Mouse (Mus musculus) granulocyte monocyte progenitor cell, adult 5-6 weeks (primary cell): Measurements from ENCODE around the gene Zfp991. TPM values are rescaled to one million over a fixed set of nuclear protein-coding genes. Genes with fewer than 3 reads are reported as not detected.
"Not testable (repeated sequence)": the region's sequence is repeated elsewhere in the genome, so short reads cannot be mapped to it uniquely, and the experiment has no call there.

ENCODE experiments used
- ATAC-seq: replicated peaks from 2 replicates; pipeline ENCODE4 v1.8.0; 2016; ENCODE audit warnings: mild to moderate bottlenecking, moderate TSS enrichment, inconsistent platforms; ENCODE audit not compliant: poor library complexity, severe bottlenecking
- total RNA-seq, 2 experiments: library from RNA; stranded (forward) in 1 of 2; stranded (reverse) in 1 of 2; fragments of 200-712, 200-1000 nt in 1 of 2; fragments of >200 nt in 1 of 2; fragmentation: Nextera tagmentation in 1 of 2; gene quantifications; 2 replicates each; pipeline ENCODE4 v1.2.3; 2014 to 2017

The Zfp991 gene
- total RNA-seq, 2 experiments from 2014 or later, result 35.1 to 36.1 TPM

DNA sequence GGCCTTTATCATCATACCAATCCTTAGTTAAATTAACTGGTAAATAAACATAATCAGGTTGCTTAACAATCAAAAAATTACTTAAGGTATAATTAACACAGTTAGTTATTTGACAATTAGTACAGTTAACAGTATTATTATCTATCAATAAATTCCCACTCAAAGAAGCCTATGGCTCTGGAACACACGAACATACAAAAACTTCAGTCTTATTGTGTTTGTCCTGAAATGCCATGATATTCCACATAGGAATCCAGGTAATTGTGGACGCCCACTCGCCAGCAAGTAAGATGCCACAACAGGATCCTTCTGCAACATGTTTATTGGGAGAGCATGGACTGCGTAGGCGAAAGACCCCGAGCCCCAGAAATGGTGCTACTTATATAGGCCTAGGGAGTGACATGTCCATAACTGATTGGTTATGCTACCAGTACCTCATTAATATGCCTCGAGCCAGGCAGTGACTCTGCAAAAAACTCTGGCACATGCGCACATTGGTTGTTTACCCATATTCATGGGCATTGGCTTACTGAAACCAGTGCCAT lies 49.4 kb downstream of the Zfp991 start:
- ATAC-seq, result not testable (repeated sequence)

DNA sequence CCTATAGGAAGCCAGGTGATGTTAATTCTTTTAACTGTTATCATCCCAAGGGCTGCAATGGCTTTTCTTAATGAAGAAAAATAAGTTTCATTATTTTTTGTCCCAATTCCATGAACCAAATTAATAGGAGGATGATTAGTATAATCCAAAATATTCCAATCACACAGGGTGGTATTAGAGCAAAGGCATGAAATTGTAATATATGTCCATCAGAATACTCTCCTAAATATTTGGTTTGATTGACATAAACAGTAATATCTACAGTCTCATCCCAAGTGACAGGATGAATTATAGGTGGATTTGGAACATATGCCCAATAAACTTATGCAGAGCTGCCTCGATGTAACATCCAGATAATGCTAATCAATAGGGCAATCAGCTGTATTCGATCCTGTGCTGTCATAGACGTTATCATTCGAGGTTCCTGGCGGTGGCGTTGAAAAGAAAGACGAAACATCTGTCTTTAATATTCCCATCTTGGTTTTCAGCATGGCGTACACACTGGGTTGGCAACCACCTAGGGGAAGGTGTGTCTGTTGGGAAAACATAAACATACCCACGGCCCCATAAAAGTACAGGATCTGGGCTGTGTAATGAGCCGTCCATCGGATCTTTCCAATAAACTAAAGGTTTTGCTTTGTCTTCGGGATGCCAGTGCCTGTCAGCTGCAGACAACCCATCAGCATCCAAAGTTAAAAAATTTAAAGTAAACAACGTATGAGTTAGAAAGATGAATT lies 50.3 kb downstream of the Zfp991 start:
- peak; percentile 39 for ATAC-seq

DNA sequence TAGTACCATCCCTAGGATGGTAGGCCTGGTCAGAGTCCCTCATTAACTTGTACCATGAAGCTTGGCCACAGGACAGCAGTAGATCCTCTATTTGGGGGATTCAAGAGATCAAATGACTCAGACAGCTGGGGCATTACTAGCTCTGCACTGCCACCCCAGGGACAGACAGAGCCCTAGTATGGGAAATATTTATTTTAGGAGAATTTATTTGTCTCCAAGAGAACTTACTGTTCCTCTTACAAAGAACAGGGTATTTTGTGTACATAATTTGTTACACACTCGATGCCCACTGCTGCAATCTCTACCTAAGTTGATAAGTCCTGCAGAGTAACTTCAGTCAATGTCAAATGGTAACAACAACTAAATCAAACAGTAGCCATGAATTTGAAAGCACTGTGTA lies 55.0 kb downstream of the Zfp991 start:
- peak; percentile 16; the same call in 1 of the 2 replicates for ATAC-seq

DNA sequence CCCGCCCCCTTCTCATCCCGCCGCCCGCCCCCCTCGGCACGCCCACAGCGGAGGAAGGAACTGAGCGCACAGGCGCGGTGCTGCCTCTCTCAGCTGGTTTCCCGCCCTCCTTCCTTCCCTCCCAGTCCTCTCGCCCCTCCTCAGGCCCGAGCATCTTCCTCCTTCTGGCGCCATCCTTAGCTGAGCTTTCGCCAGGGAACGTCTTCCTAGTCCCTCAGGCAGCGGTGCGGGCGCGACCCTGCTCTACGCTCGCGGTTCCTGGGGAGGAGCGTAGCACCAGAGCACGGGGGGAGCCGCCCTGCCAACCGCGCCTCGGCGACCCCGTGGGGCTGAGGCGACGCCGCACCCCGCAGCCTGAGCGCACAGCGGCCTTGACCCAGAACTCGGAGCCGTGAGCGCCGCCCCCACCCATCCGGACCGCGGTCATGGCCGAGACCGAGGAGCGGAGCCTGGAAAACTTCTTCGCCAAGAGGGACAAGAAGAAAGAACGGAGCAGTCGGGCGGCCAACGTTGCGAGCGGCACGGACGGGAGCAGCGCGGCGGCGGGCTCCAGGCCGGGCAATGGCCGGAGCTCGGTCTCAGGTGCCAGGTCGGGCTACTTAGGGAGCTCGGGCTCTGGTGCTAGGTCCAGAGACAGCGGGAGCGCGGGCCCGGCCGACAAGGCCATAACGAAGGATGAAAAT lies 55.6 kb downstream of the Zfp991 start:
- peak; percentile 41 for ATAC-seq

DNA sequence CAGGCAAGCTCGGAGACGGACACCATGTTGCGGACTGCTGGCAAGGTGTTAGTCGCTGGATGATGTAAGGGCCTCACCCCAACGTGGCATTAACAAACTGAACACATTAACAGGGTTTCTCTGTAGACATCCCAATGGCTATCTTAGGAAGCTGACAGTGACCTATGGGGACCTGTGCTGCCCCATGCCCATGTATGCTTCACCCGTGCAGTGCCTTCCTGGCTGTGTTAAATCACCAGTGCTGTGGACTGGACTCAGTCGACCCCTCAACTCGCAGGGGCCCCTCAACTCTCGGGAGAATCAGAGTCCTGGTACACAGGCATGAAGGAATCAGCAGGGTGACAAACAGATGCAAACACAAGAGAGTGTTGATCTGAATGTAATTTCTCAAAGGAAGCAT lies 63.3 kb downstream of the Zfp991 start:
- ATAC-seq, result not testable (repeated sequence)

DNA sequence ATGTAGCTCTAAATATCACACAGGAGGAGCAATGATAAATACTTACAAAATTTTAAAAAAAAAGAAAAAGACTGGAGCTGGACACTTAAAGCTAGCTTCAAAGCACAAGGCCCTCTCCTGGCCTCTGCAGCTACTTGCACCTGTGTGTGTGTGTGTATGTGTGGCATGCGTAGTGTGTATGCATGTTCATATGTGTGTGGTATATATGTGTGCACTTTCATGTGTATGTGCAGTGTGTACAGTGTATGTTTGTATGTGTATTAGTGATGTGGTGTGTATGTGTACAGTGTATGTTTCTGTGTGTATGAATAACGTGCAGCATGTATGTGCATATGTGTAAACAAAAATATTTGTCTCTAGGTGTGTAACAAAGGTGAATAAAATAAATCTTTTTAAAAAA lies 65.4 kb downstream of the Zfp991 start:
- ATAC-seq, result not testable (repeated sequence)

DNA sequence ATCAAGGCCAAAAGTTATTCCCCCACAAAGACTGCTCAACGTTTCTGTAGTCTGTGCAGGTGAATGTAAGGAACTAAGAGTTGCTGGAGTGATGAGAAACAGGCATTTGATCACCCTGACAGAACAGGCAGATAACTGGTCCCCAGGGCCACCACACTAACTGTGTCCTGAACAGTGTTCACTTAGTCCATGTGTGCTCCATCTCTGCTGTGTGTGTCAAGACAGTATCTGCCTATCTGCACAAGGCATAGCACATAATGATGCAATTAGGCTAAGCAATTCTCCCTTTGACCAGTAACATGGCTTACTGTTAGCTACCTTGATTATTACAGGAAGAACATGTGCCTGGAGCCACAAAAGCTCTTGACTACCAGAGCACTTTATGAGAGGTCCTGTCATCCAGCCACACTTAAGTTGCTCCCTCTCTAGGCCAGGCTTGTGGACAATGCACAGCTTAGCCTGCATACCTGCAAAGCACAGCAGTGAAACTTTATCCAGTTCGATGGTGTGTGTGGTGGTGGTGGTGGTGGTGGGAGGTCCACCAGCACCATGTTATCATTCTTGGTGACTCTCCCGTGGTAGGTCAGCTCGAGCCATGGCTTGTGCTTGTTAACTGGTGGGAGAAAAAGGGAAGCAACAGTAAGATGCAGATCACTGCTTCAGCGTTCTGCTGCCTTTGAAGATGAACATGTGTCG lies 67.4 kb downstream of the Zfp991 start:
- ATAC-seq, result peak; percentile 28

DNA sequence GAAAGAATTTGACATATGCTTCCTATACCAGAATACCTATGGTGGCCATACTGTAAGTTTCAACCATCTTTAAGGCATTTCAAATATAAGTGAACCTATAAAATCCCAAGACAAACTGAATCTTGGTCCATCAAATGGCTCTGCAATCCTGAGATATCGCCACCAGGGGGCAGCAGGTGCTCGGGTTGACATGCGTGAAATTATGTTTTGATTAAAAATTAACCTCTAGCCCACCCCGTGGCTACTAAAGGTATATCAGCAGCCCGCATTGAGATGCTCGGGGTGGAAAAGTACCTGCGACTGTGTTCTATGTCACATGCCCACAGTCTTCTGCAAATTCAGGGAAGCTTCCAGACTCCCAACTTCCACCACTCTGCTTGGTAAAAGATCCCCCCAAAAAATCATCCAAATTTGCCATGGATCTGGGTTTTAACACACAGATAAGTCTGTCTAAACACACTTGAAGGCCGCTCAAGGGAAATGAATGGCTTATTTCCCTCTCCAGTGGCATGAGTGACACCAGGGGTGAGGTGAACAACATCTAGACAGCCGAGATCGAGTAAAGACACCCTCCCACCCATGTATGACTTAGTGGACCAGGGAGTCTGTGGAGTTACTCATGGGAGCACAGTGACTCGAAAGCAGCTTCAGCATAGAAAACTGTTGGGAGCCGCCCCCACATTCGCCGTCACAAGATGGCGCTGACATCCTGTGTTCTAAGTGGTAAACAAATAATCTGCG lies 70.3 kb downstream of the Zfp991 start:
- peak; percentile 62 for ATAC-seq

DNA sequence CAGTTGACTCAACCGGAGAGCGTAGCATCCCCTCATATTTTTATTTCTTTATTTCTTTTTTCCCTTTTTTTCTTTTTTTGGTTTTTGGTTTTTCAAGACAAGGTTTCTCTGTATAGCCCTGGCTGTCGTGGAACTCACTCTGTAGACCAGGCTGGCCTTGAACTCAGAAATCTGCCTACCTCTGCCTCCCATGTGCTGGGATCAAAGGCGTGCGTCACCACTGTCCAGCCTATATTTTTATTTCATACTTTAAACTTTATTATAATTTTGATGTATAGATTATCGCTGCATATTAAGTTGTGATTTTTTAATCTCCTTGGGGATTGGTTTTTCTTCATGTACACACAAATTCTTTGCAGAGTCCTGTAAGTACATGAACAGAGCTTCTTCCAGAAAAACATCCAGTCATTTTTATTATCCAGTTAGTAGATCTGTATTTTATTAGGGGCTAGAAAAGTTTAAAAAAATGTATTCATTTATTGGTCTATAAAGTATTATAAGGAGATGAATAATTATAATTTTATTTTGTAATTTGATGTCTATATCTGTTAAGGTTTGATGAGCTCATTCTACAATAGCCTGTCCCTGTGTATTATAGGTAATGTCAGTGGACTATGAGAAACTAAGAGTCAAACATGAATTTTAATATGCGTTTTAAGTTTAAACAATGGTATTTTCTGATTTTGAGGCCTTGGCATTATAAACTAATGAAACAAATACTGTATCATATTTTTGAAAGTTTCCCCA lies 80.5 kb downstream of the Zfp991 start:
- ATAC-seq, result not testable (repeated sequence)

DNA sequence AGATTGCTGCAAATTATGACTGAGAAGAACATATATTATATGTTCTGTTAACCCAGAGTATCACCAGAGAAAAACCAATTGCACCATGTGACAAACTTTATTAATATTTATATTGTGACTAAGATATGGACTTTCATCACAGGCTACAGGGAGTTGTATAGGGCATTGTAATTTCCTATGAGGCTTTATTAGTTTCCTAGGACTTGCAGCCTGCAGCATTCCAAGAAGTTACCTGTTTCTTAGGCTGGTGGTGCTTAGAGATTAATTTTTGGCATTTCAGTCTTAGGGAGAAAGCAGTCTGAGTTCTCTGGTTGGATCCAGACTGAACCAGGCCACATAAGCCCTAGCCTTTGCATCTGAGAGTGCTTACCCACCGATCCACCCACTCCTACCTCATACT lies 82.4 kb downstream of the Zfp991 start:
- not testable (repeated sequence) for ATAC-seq

DNA sequence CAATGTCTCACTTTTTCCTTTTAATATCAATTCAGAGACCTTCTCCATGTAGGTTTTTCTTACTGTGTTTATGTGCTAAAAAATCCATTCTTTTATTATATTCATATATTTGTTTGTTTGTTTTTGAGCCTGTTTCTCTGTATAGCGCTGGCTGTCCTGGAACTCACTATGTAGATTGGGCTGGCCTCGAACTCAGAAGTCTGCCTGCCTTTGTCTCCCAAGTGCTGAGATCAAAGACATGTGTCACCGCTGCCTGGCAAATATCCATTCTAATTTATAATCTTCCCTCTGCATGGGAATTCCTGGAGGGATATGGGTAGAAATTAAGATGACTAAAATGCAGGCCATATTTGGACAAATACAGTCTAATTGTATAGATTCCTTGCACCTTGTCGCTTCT lies 85.8 kb downstream of the Zfp991 start:
- ATAC-seq, result not testable (repeated sequence)

DNA sequence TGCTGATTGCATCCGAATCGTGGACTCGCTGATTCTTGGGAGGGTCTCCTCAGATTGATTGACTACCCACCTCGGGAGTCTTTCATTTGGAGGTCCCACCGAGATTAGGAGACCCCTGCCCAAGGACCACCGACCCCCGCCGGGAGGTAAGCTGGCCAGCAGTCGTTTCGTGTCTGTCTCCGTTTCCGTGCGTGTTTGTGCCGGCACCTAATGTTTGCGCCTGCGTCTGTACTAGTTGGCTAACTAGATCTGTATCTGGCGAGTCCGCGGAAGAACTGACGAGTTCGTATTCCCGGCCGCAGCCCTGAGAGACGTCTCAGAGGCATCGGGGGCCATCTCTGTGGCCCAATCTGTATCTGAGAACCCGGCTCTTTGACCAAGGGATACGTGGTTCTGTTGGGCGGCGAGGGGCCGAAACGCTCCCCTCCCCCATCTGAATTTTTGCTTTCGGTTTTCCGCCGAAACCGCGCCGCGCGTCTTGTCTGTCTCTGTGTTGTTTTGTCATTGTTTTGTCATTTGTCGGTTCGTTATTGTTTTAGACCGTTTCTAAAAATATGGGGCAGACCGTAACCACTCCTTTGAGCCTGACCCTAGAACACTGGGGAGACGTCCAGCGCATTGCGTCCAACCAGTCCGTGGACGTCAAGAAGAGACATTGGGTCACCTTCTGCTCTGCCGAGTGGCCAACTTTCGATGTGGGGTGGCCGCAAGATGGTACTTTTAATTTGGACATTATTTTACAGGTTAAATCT lies 87.7 kb downstream of the Zfp991 start:
- ATAC-seq, result not testable (repeated sequence)

DNA sequence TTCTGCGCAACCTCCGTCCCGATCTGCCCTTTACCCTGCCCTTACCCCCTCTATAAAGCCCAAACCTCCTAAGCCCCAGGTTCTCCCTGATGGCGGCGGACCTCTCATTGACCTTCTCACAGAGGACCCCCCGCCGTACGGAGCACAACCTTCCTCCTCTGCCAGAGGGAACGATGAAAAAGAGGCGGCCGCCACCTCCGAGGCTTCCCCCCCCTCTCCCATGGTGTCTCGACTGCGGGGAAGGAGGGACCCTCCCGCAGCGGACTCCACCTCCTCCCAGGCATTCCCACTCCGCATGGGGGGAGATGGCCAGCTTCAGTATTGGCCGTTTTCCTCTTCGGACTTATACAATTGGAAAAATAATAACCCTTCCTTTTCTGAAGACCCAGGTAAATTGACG lies 88.4 kb downstream of the Zfp991 start:
- ATAC-seq, result not testable (repeated sequence)

DNA sequence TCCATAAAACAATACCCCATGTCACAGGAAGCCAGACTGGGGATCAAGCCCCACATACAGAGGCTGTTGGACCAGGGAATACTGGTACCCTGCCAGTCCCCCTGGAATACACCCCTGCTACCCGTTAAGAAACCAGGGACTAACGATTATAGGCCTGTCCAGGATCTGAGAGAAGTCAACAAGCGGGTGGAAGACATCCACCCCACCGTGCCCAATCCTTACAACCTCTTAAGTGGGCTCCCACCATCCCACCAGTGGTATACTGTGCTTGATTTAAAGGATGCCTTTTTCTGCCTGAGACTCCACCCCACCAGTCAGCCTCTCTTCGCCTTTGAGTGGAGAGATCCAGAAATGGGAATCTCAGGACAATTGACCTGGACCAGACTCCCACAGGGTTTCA lies 90.2 kb downstream of the Zfp991 start:
- not testable (repeated sequence) for ATAC-seq

DNA sequence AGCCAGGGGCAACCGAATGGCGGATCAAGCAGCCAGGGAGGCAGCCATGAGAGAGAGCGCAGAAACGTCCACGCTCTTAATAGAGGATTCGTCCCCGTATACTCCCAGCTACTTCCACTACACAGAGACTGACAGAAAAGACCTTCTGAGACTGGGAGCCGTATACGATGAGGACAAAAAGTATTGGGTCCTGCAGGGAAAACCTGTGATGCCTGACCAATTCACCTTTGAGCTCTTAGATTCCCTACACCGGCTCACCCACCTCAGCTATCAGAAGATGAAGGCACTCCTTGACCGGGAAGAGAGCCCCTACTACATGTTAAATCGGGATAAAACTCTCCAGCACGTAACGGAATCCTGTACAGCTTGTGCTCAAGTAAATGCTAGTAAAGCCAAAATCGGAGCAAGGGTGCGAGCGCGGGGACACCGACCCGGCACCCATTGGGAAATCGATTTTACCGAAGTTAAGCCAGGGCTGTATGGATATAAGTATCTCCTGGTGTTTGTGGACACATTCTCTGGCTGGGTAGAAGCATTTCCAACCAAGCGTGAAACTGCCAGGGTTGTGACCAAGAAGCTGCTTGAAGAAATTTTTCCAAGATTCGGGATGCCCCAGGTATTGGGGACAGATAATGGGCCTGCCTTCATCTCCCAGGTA lies 92.1 kb downstream of the Zfp991 start:
- not testable (repeated sequence) for ATAC-seq

DNA sequence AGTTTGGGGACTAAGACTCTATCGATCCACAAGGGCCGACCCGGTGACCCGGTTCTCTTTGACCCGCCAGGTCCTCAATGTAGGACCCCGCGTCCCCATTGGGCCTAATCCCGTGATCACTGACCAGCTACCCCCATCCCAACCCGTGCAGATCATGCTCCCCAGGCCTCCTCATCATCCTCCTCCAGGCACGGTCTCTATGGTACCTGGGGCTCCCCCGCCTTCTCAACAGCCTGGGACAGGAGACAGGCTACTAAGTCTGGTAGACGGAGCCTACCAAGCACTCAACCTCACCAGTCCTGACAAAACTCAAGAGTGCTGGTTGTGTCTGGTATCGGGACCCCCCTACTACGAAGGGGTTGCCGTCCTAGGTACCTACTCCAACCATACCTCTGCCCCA lies 93.8 kb downstream of the Zfp991 start:
- ATAC-seq, result not testable (repeated sequence)

DNA sequence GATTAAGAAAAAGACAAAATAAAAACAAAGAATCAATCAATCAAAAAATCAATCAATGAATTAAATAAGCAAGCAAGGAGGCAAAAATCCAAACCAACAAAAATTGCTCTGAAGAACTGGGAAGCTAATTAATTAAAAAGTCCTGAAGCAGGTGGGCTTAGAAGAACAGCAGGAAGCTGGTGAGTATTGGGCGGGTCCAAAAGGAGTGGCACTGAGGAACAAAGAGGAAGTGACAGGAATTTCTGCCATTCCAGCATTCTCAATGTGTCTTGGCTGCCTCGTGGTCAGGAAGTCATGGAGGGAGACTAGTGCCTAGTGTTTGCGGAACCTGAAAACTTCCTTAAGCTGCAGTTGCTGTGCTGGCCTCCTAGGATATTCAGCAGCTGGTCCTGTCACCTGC lies 98.2 kb downstream of the Zfp991 start:
- ATAC-seq, result not testable (repeated sequence)
